Mouse (Mus musculus) G1E (cell line): ENCODE results near the gene Zfp609.

Source experiments
- CTCF ChIP-seq: IDR thresholded peaks from 2 replicates; pipeline ENCODE4 v1.5.1; 2012; ENCODE audit warnings: low read depth, low read length, inconsistent platforms, mixed read lengths
- TAL1 ChIP-seq: conservative IDR thresholded peaks from 2 replicates; pipeline ENCODE4 v1.6.1; 2012; ENCODE audit warnings: low read depth, low read length, inconsistent platforms, mixed read lengths

GRCm38 (mm10) chr9:65827344-65828015 lies at the start of gene Zfp609:
- TF ChIP-seq CTCF: no peak
- TF ChIP-seq TAL1: no peak
